Mouse (Mus musculus) intestine, embryonic 15.5 days (tissue): ENCODE results near the gene Zfp940. TPM values are rescaled to one million over a fixed set of nuclear protein-coding genes. Genes with fewer than 3 reads are reported as not detected.

Experiments
- ATAC-seq: fragments of 200-750 bp; cut with Nextera tagmentation; 2 replicates; pipeline ENCODE4 v1.8.0; 2017; ENCODE audit warnings: moderate TSS enrichment, moderate library complexity
- H3K27ac ChIP-seq: fragments of 300-500 bp; sonication (generic); 2 replicates; pipeline ENCODE4 v1.5.1; 2015; ENCODE audit warnings: mild to moderate bottlenecking, inconsistent platforms
- H3K27me3 ChIP-seq: fragments of 300-500 bp; sonication (generic); replicated peaks from 2 replicates; pipeline ENCODE4 v1.6.1; 2015; ENCODE audit warnings: inconsistent platforms
- H3K36me3 ChIP-seq: fragments of 300-500 bp; sonication (generic); 2 replicates; pipeline ENCODE4 v1.6.1; 2015; ENCODE audit warnings: inconsistent platforms
- H3K4me1 ChIP-seq: fragments of 300-500 bp; sonication (generic); replicated peaks from 2 replicates; pipeline ENCODE4 v1.6.1; 2015; ENCODE audit warnings: inconsistent platforms
- H3K4me2 ChIP-seq: fragments of 300-500 bp; sonication (generic); replicated peaks from 2 replicates; pipeline ENCODE4 v1.6.1; 2015; ENCODE audit warnings: mild to moderate bottlenecking, inconsistent platforms
- H3K4me3 ChIP-seq: fragments of 300-500 bp; sonication (generic); replicated peaks from 2 replicates; pipeline ENCODE4 v1.5.1; 2015; ENCODE audit warnings: inconsistent platforms
- H3K9ac ChIP-seq: fragments of 300-500 bp; sonication (generic); 2 replicates; pipeline ENCODE4 v1.6.1; 2015; ENCODE audit warnings: inconsistent platforms
- H3K9me3 ChIP-seq: fragments of 300-500 bp; sonication (generic); 2 replicates; pipeline ENCODE4 v1.6.1; 2016; ENCODE audit warnings: inconsistent platforms
- WGBS: fragments of 180-500 bp; shearing (Covaris S2); methylation state at CpG from one replicate; pipeline ENCODE4 v1.1.7; 2015; 5-methylcytosine and 5-hydroxymethylcytosine counted together
- polyA plus RNA-seq: library from polyadenylated mRNA; unstranded; fragments of >200 nt; fragmentation: Nextera tagmentation; extraction: Ambion mirVana; gene quantifications from 2 replicates; pipeline ENCODE4 v1.2.1, GENCODE M21; 2015

Gene Zfp940
- polyA plus RNA-seq, 1 experiment from 2014 or later: 4.0 TPM

- Histone ChIP-seq H3K36me3 (peaks cover 22% of the 10 kb centered on the region), H3K4me2 (peak overlapping the region; percentile 83), H3K27me3 (no peaks in the 10 kb centered on the region), H3K27ac (no peak overlapping the region), H3K4me1 (0 out of 2 replicates have a peak, but pooled peaks cover 6% of the 10 kb centered on the region), H3K4me3 (peak overlapping the region; percentile 85), H3K9ac (no peak overlapping the region), H3K9me3 (no peaks in the 10 kb centered on the region)
- ATAC-seq: no peak
- 76% methylated on average over 5 of the region's 5 CpGs for WGBS
Observed at GRCm38 (mm10) chr7:29785888-29786287, 67.6 kb downstream of the Zfp940 start.

GRCm38 (mm10) chr7:29785023-29785422 is 68.4 kb downstream of the Zfp940 start:
- no peak for ATAC-seq
- no peak overlapping the region for H3K9ac ChIP-seq
- H3K27me3 ChIP-seq: no peaks in the 10 kb centered on the region
- WGBS: 54% methylated on average over 8 of the region's 8 CpGs
- peak overlapping the region; percentile 85 for H3K4me3 ChIP-seq
- H3K4me1 ChIP-seq: 0 out of 2 replicates have a peak, but pooled peaks cover 6% of the 10 kb centered on the region
- peak overlapping the region; percentile 83 for H3K4me2 ChIP-seq
- H3K36me3 ChIP-seq: peaks cover 13% of the 10 kb centered on the region
- H3K9me3 ChIP-seq: no peaks in the 10 kb centered on the region
- no peak overlapping the region for H3K27ac ChIP-seq

- peak within 1 kb of the TSS; percentile 70 for H3K27ac ChIP-seq
- H3K9ac ChIP-seq: peak within 1 kb of the TSS; percentile 82
- peak within 1 kb of the TSS; percentile 85 for H3K4me3 ChIP-seq
- no peaks in the 10 kb centered on the region for H3K27me3 ChIP-seq
- 0 out of 2 replicates have a peak, but pooled peaks cover 6% of the 10 kb centered on the region for H3K4me1 ChIP-seq
- 0 out of 2 replicates have a peak, but pooled peaks cover 5% of the 10 kb centered on the region for H3K36me3 ChIP-seq
- under 1% methylated on average over 45 of the region's 45 CpGs for WGBS
- peak within 1 kb of the TSS; percentile 83 for H3K4me2 ChIP-seq
- peak; percentile 98 for ATAC-seq
- H3K9me3 ChIP-seq: no peaks in the 10 kb centered on the region
Observed at GRCm38 (mm10) chr7:29783871-29784551, 69.5 kb downstream of the Zfp940 start, which contains the start of gene Zfp30. Zfp30 (plus strand) TSS chr7:29783998.

Other genes starting within 250 kb of the Zfp940 start
- 0.08 TPM in 1 of 2 replicates, not detected in the other for gene Catsperg2, start 126.6 kb downstream of the Zfp940 start, polyA plus RNA-seq
- gene Zfp84, start 85.1 kb downstream of the Zfp940 start, polyA plus RNA-seq: 10.1 and 10.3 TPM in 2 replicates
- 3.7 and 4.2 TPM in 2 replicates for gene Zfp30, start 69.7 kb downstream of the Zfp940 start, polyA plus RNA-seq
- 9.9 and 10.0 TPM in 2 replicates for gene Zfp790, start 37.6 kb downstream of the Zfp940 start, polyA plus RNA-seq
- gene Zfp420, start 6.3 kb upstream of the Zfp940 start, polyA plus RNA-seq: 4.6 and 5.5 TPM in 2 replicates
- gene Zfp27, start 52.9 kb upstream of the Zfp940 start, polyA plus RNA-seq: 7.3 and 7.4 TPM in 2 replicates
- 2.6 and 3.6 TPM in 2 replicates for gene Zfp383, start 54.6 kb upstream of the Zfp940 start, polyA plus RNA-seq
- 6.6 and 7.8 TPM in 2 replicates for gene Zfp74, start 100.4 kb upstream of the Zfp940 start, polyA plus RNA-seq
- gene Zfp568, start 130.3 kb upstream of the Zfp940 start, polyA plus RNA-seq: 15.1 and 15.5 TPM in 2 replicates
- 2.7 and 2.9 TPM in 2 replicates for gene Zfp14, start 197.7 kb upstream of the Zfp940 start, polyA plus RNA-seq
- gene Zfp82, start 219.2 kb upstream of the Zfp940 start, polyA plus RNA-seq: 3.9 and 4.5 TPM in 2 replicates
- 1.2 and 1.5 TPM in 2 replicates for gene Gm26920, start 236.7 kb upstream of the Zfp940 start, polyA plus RNA-seq
- 6.0 and 6.1 TPM in 2 replicates for gene Zfp566, start 236.9 kb upstream of the Zfp940 start, polyA plus RNA-seq
- 71.0 and 82.3 TPM in 2 replicates for gene Zfp260, start 241.1 kb upstream of the Zfp940 start, polyA plus RNA-seq